Mouse (Mus musculus) cerebellum, postnatal 4 days (tissue): Measurements from ENCODE around the gene Sema3f.

Experiments used
- DNase-seq, 2 experiments: peaks; one replicate each; pipeline ENCODE4 v3.0.0; 2022; ENCODE audit warnings: low spot score in 2 of 2, mixed read lengths in 1 of 2

Gene Sema3f

DNA sequence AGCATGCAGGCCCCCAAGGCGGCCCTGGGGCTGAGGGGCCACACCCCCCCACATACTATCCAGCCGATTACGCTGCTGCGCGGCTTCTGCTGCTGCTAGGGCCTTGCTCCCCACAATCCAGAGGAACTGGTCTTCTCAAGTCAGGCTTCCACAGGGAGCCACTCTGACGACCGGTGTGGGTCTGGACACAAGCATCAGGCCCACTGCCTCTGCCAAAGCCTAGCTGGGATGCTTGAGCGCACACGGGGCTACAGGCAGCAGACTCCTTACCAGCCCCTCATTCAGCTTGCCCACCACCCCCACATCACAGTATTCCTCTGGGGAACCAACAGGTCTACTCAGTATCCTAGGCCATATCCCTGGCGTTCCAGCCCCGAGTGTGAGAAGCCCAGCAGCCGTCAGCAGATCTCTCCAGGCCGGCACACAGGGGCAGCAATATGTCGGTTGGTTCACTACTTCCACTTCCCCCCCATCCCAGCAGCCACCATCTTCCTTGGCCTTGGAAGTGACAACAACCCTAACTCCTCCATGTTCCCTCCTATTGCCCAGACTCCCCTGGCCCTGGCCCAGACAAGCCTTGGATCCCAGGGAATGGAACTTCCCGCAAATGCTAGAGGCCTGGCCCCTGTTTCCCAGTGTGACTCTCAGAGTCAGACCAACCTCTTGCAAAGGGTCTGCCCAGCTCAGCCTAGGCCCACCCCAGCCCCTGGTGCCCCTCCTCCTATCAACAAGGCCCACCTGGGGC, 76.4 kb downstream of the Sema3f start:
- peak in 1 of 2 experiments; percentile 43 for DNase-seq

DNA sequence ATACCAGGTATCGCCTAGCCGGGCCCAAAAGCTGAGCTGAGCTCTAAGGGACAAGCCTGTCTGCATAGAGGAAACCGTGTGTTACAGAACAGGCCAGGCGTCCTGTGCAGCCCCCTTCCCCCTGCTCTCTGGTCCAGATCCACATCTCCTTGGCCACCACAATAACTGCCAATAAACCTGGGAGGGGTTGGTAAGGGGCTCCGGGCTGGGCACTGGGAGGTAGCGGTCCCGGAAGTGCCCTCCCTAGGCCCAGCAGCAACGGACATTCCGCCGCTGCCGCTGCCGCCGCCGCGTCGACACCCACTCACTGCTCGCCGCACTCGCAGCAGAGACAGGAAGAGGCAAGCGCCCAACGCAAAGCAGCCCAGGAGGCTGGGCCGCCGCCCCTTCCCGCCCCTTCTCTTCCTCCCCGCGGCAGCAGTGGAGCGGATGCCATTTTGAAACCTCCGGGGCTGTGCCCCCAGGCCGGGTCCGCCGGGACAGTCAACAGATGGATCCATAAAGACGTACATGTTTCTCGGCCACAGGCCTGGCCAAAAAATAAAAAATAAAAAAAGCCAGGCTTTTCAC, 77.1 kb downstream of the Sema3f start:
- DNase-seq: peak; percentile 51 to 59

DNA sequence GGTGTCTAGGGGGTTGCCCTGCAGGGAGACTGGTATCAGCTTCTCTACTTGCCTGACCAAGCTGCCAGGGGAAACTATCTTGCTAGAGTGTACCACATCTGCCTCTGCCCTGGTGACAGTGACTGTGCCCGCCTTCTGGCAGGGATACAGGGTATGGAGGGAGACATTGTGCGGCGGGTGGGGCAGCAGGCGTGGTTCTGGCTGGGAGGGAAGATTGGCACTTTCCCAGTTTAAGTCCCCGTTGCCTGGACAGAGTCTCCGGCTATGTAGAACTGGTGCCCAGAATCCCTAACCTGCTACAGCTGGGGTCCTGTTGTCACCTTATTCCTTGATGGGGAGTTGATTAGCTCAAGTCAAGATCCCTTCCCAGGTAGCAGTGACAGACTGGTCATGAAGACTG, 77.8 kb downstream of the Sema3f start:
- DNase-seq: peak in 1 of 2 experiments; percentile 50

DNA sequence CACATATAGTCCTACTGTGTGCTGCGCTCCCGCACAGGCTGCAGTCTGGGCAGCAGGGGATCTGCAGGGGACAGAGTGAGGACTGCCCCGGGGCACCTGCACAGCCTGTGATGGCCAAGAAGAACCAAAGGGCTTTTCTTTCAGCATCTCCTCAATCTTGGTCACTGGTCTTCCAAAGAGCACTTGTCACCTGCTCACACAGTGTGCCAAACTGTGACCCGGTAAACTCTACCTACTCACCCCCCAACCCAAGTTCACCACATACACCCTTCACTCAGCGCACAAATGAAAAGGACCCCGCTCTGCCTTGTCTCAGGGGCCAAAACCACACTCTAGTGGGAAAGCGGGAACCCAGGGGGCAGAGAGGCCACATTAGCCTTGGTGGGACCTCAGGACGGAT, 78.4 kb downstream of the Sema3f start:
- DNase-seq: no peak
